Mouse (Mus musculus) midbrain, postnatal 0 days (tissue): ENCODE measurements at regions not wholly inside any gene's neighbourhood (a gene's known extent, or its start where the extent isn't known, plus 50 kb on each side); places are given as distances from the start of the nearest gene placed in this dataset.

Experiments
- ATAC-seq: fragments of 200-750 bp; cut with Nextera tagmentation; 2 replicates; pipeline ENCODE4 v1.8.0; 2017; ENCODE audit warnings: moderate number of reproducible peaks, mild to moderate bottlenecking, moderate TSS enrichment, moderate library complexity; ENCODE audit not compliant: low FRiP score
- DNase-seq: peaks from one replicate; pipeline ENCODE4 v3.0.0-alpha.2; 2015; ENCODE audit warnings: low spot score
- H3K27ac ChIP-seq: fragments of 300-500 bp; sonication (generic); 2 replicates; pipeline ENCODE4 v1.5.1; 2014; ENCODE audit warnings: low read depth, mild to moderate bottlenecking, low read length, mixed read lengths
- H3K27me3 ChIP-seq: fragments of 300-500 bp; sonication (generic); 2 replicates; pipeline ENCODE4 v1.6.1; 2014; ENCODE audit warnings: low read length, control low read depth, mixed read lengths; ENCODE audit not compliant: insufficient read depth
- H3K36me3 ChIP-seq: fragments of 300-500 bp; sonication (generic); 2 replicates; pipeline ENCODE4 v1.6.1; 2014; ENCODE audit warnings: low read length, control low read depth, mixed read lengths; ENCODE audit not compliant: insufficient read depth
- H3K4me1 ChIP-seq: fragments of 300-500 bp; sonication (generic); 2 replicates; pipeline ENCODE4 v1.6.1; 2014; ENCODE audit warnings: mild to moderate bottlenecking, control low read depth, antibody characterized with exemption, low read length, mixed read lengths; ENCODE audit not compliant: insufficient read depth
- H3K4me2 ChIP-seq: fragments of 300-500 bp; sonication (generic); 2 replicates; pipeline ENCODE4 v1.6.1; 2014; ENCODE audit warnings: low read depth, mild to moderate bottlenecking, low read length, mixed read lengths; ENCODE audit not compliant: poor library complexity, severe bottlenecking
- H3K4me3 ChIP-seq: fragments of 300-500 bp; sonication (generic); 2 replicates; pipeline ENCODE4 v1.5.1; 2014; ENCODE audit warnings: low read depth, mild to moderate bottlenecking, low read length, moderate library complexity
- H3K9ac ChIP-seq: fragments of 300-500 bp; sonication (generic); replicated peaks from 2 replicates; pipeline ENCODE4 v1.6.1; 2014; ENCODE audit warnings: mild to moderate bottlenecking, low read length, moderate library complexity, mixed read lengths; ENCODE audit not compliant: poor library complexity, severe bottlenecking
- H3K9me3 ChIP-seq: fragments of 300-500 bp; sonication (generic); 2 replicates; pipeline ENCODE4 v1.6.1; 2016; ENCODE audit warnings: low read length, control low read depth
- CTCF ChIP-seq: IDR thresholded peaks from 2 replicates; pipeline ENCODE4 v1.5.1; 2016; ENCODE audit warnings: antibody characterized with exemption, mild to moderate bottlenecking
- WGBS: fragments of 180-500 bp; shearing (Covaris S2); extraction: QIAGEN DNeasy Blood & Tissue Kit; methylation state at CpG from one replicate; pipeline ENCODE4 v1.1.7; 2014; 5-methylcytosine and 5-hydroxymethylcytosine counted together

GRCm38 (mm10) chr6:51220778-51221177, 211.7 kb upstream of the Nfe2l3 start:
- 78% methylated on average over 4 of the region's 4 CpGs for WGBS

DNA sequence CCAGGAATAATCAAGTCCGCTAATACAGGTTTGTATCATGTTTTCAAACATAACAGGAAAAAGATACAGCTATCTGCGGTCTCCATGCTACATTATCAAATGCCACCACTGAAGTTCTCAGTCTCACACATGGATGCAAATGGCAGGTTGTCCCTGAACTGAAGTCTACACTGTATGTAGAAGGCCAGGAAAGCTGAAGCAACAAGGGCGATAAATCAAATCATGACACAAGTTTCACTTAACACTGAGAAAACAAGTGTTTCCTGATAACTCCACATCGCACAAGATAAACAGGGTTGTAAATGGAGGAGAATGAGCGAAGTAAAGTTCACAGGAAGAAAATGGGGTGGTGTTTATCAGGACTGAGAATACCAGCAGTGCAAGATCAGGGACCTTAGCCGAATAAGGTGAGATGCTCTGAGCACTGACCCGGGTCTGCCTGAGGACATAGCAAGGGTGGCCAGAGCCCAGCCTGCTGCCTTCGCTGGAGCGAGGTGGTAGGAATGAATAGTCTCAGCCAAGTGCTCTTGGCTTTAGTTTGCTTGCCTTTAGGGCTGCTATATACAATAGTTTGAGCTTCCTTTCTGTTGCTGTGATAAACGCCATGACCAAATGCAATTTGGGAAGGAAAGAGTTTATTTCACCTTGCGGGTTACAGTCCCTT, 196.3 kb upstream of the Nfe2l3 start:
- Histone ChIP-seq H3K36me3 (no peaks in the 10 kb centered on the region), H3K27me3 (no peaks in the 10 kb centered on the region), H3K9ac (no peak overlapping the region), H3K4me3 (no peak overlapping the region), H3K4me2 (no peak overlapping the region), H3K9me3 (0 out of 2 replicates have a peak, but pooled peaks cover 4% of the 10 kb centered on the region), H3K27ac (no peak overlapping the region), H3K4me1 (no peaks in the 10 kb centered on the region)
- DNase-seq, result no peak
- ATAC-seq, result no peak
- no peak for TF ChIP-seq CTCF
- WGBS, result 92% methylated on average over 11 of the region's 11 CpGs

More at GRCm38 (mm10) chr6:51220778-51221177, 211.7 kb upstream of the Nfe2l3 start:
- H3K4me1 ChIP-seq, result no peaks in the 10 kb centered on the region
- no peak overlapping the region for H3K4me3 ChIP-seq
- TF ChIP-seq CTCF, result no peak
- H3K27ac ChIP-seq, result no peak overlapping the region
- no peaks in the 10 kb centered on the region for H3K27me3 ChIP-seq
- ATAC-seq (no peak), DNase-seq (no peak)
- no peaks in the 10 kb centered on the region for H3K9me3 ChIP-seq
- H3K4me2 ChIP-seq, result no peak overlapping the region
- no peak overlapping the region for H3K9ac ChIP-seq
- H3K36me3 ChIP-seq, result no peaks in the 10 kb centered on the region

GRCm38 (mm10) chr6:51240039-51240438, 192.4 kb upstream of the Nfe2l3 start:
- no peak overlapping the region for H3K4me3 ChIP-seq
- H3K27ac ChIP-seq, result no peak overlapping the region
- no peak overlapping the region for H3K9ac ChIP-seq
- H3K9me3 ChIP-seq, result 0 out of 2 replicates have a peak, but pooled peaks cover 4% of the 10 kb centered on the region
- no peak for TF ChIP-seq CTCF
- no peak overlapping the region for H3K4me2 ChIP-seq
- WGBS, result 85% methylated on average over 3 of the region's 3 CpGs
- no peaks in the 10 kb centered on the region for H3K36me3 ChIP-seq
- ATAC-seq (no peak), DNase-seq (no peak)
- no peaks in the 10 kb centered on the region for H3K4me1 ChIP-seq
- no peaks in the 10 kb centered on the region for H3K27me3 ChIP-seq

DNA sequence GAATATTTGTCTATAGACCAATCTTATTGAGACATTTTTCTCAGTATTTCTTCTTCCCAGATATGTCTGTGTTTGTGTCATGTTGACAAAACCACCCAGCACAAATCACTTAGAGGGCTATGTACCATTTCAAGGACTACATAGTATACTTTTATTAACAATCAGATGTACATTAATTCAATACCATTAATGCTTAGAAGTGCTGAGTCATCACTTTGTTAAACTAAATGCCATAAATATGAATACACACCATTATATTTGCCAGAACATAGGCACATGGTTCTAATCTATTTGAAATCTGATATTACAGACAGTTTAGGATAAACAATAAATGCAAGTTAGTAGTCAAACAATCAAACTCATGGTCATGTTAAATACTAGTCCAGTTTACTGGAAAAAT, 182.2 kb upstream of the Nfe2l3 start:
- no peak for DNase-seq
- H3K36me3 ChIP-seq, result no peaks in the 10 kb centered on the region

GRCm38 (mm10) chr6:51251432-51251831, 181.0 kb upstream of the Nfe2l3 start:
- Histone ChIP-seq H3K4me2 (no peak overlapping the region), H3K36me3 (no peaks in the 10 kb centered on the region), H3K27ac (no peak overlapping the region), H3K27me3 (no peaks in the 10 kb centered on the region), H3K9ac (no peak overlapping the region), H3K4me3 (no peak overlapping the region), H3K4me1 (no peaks in the 10 kb centered on the region), H3K9me3 (no peaks in the 10 kb centered on the region)
- DNase-seq (no peak), ATAC-seq (no peak)
- no peak for TF ChIP-seq CTCF
- WGBS, result 94% methylated on average over 2 of the region's 2 CpGs

More for the DNA sequence above, 182.2 kb upstream of the Nfe2l3 start:
- H3K9ac ChIP-seq, result no peak overlapping the region
- H3K27me3 ChIP-seq, result no peaks in the 10 kb centered on the region
- no peak for TF ChIP-seq CTCF
- no peak overlapping the region for H3K4me3 ChIP-seq
- no peaks in the 10 kb centered on the region for H3K9me3 ChIP-seq
- H3K27ac ChIP-seq, result no peak overlapping the region
- no peaks in the 10 kb centered on the region for H3K4me1 ChIP-seq
- no peak overlapping the region for H3K4me2 ChIP-seq
- ATAC-seq, result no peak

GRCm38 (mm10) chr6:51252721-51253120, 179.7 kb upstream of the Nfe2l3 start:
- Histone ChIP-seq H3K27me3 (no peaks in the 10 kb centered on the region), H3K9ac (no peak overlapping the region), H3K4me3 (no peak overlapping the region), H3K4me2 (no peak overlapping the region), H3K27ac (no peak overlapping the region), H3K36me3 (no peaks in the 10 kb centered on the region), H3K9me3 (no peaks in the 10 kb centered on the region), H3K4me1 (no peaks in the 10 kb centered on the region)
- DNase-seq, result no peak
- no peak for TF ChIP-seq CTCF
- no peak for ATAC-seq
- WGBS, result 83% methylated on average over 3 of the region's 3 CpGs
